Mouse (Mus musculus) cortical plate, adult 2 months (tissue): ENCODE measurements around the gene Gm42421.

Experiments
- CTCF ChIP-seq: fragments of 200-500 bp; IDR thresholded peaks from 2 replicates; pipeline ENCODE4 v1.5.1; 2011; ENCODE audit warnings: mild to moderate bottlenecking, control low read depth, low read length; ENCODE audit not compliant: insufficient read depth; ENCODE audit errors: extremely low read depth
- POLR2A ChIP-seq: fragments of 200-500 bp; IDR thresholded peaks from 2 replicates; pipeline ENCODE4 v1.6.1; 2011; ENCODE audit warnings: mild to moderate bottlenecking, low read length, control low read depth; ENCODE audit not compliant: insufficient read depth; ENCODE audit errors: extremely low read depth

- TF ChIP-seq POLR2A (no peak), CTCF (no peak)
These were observed 11.8 kb upstream of the Gm42421 start for GRCm38 (mm10) chr5:143916221-143916620.
